Mouse (Mus musculus) heart, adult 2 months (tissue): ENCODE results near the gene Pld5. TPM values are rescaled to one million over a fixed set of nuclear protein-coding genes. Genes with fewer than 3 reads are reported as not detected.

Source experiments
- DNase-seq, 2 experiments: peaks; one replicate each; pipeline ENCODE4 v3.0.0; 2021
- H3K27ac ChIP-seq: fragments of 200-600 bp; 2 replicates; pipeline ENCODE4 v1.8.1; 2022
- H3K27me3 ChIP-seq: fragments of 200-500 bp; 2 replicates; pipeline ENCODE4 v1.6.1; 2012; ENCODE audit warnings: mild to moderate bottlenecking, low read length, inconsistent platforms, mixed read lengths; ENCODE audit not compliant: control insufficient read depth, insufficient read depth
- H3K36me3 ChIP-seq: fragments of 200-500 bp; 2 replicates; pipeline ENCODE4 v1.6.1; 2012; ENCODE audit warnings: low read length, inconsistent platforms; ENCODE audit not compliant: control insufficient read depth, insufficient read depth
- H3K4me1 ChIP-seq: fragments of 200-500 bp; 2 replicates; pipeline ENCODE4 v1.6.1; 2011; ENCODE audit warnings: low read length; ENCODE audit not compliant: control insufficient read depth, insufficient read depth
- H3K4me3 ChIP-seq: fragments of 200-600 bp; 2 replicates; pipeline ENCODE4 v1.8.1; 2022
- H3K79me2 ChIP-seq: fragments of 200-500 bp; replicated peaks from 2 replicates; pipeline ENCODE4 v1.6.1; 2012; ENCODE audit warnings: mild to moderate bottlenecking, inconsistent platforms, low read length, moderate library complexity, mixed read lengths; ENCODE audit not compliant: control insufficient read depth, insufficient read depth
- H3K9ac ChIP-seq: fragments of 200-500 bp; 2 replicates; pipeline ENCODE4 v1.6.1; 2012; ENCODE audit warnings: low read depth, mild to moderate bottlenecking, control low read depth, inconsistent platforms, low read length, mixed read lengths
- CTCF ChIP-seq: fragments of 200-600 bp; IDR thresholded peaks from 2 replicates; pipeline ENCODE4 v1.8.1; 2022; ENCODE audit warnings: antibody characterized with exemption, mild to moderate bottlenecking, moderate library complexity
- EP300 ChIP-seq: fragments of 200-500 bp; IDR thresholded peaks from 2 replicates; pipeline ENCODE4 v1.6.1; 2011; ENCODE audit warnings: low read depth, low read length, control low read depth; ENCODE audit not compliant: insufficient read depth
- POLR2A ChIP-seq: fragments of 200-500 bp; IDR thresholded peaks from 2 replicates; pipeline ENCODE4 v1.6.1; 2011; ENCODE audit warnings: mild to moderate bottlenecking, low read depth, low read length, control low read depth; ENCODE audit not compliant: insufficient read depth
- WGBS: fragments of 180-500 bp; shearing (Covaris S2); methylation state at CpG from one replicate; pipeline ENCODE4 v1.1.7; 2018; 5-methylcytosine and 5-hydroxymethylcytosine counted together
- intact Hi-C: fragments of 180-260 bp; cut with DNase I; formaldehyde crosslinking; loops from one replicate; pipeline ENCODE4 v1.15.1; 2025
- long read RNA-seq: library from polyadenylated mRNA; stranded (forward); transcript quantifications from one replicate; pipeline ENCODE4 v2.0.0, GENCODE M21; 2021
- polyA plus RNA-seq: library from polyadenylated mRNA; depleted of rRNA; stranded (reverse); fragments of >200 nt; gene quantifications from 2 replicates; pipeline ENCODE4 v1.2.3, GENCODE M21; 2012; rRNA removed
- total RNA-seq, 2 experiments: library from RNA; stranded (reverse); gene quantifications; 2 replicates each; pipeline ENCODE4 v1.2.3; 2021

Pld5 gene
- under 1 TPM in 1 of 2 experiments, not detected in 1; 0.11 TPM for total RNA-seq
- 0.08 TPM in 1 of 2 replicates, not detected in the other for polyA plus RNA-seq
- long read RNA-seq = 0 reads

DNA sequence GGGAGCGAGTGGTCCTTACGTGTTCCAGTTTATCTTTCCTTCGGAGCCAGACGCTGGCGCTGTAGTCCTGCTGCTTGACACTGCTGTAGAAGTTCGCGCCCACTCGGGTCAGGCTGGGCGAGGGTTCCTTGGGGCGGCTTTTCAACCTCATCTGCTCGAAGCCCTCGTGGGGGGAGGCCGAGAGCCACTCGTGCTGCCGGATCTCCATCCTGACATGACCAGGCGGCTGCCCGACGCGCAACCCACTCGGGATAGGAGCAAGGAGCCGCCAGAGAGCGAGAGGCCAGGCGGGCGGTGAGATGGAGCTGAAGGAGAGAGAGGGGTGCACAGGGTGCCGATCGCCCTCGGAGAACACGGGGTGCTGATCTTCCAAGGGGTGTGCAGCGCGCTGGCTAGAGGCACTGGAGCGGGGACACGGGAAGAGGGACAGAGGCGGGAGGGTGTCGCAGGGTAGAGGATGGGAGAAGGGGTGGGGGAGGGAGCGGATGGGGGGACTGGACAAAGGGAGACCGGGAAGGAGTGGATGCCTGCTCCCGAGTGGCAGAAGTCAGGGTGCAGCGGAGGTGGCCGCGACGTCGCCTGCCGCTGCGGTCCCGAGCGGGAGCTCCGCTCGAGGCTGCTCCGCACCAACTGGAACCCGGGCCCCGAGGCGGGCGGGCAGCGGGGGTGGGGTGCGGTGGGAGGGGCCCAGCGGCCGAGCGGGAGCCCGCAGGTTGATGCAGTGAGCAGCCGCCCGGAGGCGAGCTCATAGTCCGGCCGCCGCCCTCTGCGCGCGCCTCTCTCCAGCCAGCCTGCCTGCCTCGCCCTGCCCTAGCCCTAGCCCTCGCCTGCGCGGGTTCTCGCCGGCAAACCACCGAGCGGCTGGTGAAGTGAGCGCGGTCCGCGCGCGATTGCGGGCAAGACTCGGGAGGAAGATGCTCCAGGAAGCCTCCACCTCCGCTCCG is at the start of gene Pld5:
Pld5 (minus strand) TSS at position 646 of the 944 bp plus-strand sequence.
- intact Hi-C loops = no loop called here
- H3K4me1 ChIP-seq = no peaks in the 10 kb centered on the region
- no peak for DNase-seq
- H3K36me3 ChIP-seq = no peaks in the 10 kb centered on the region
- no peak within 1 kb of the TSS for H3K9ac ChIP-seq
- peak within 1 kb of the TSS; percentile 14 for H3K4me3 ChIP-seq
- H3K79me2 ChIP-seq = no peaks in the 10 kb centered on the region
- 1% methylated on average over 83 of the region's 86 CpGs for WGBS
- H3K27ac ChIP-seq = no peak within 1 kb of the TSS
- H3K27me3 ChIP-seq = peaks cover 6% of the 10 kb centered on the region
- TF ChIP-seq POLR2A (no peak), EP300 (no peak), CTCF (no peak)

- no peak for DNase-seq
- WGBS = 65% methylated on average over 2 of the region's 2 CpGs
- H3K27ac ChIP-seq = no peak overlapping the region
- H3K36me3 ChIP-seq = no peaks in the 10 kb centered on the region
- no peaks in the 10 kb centered on the region for H3K27me3 ChIP-seq
- intact Hi-C loops = no loop called here
- no peak overlapping the region for H3K4me3 ChIP-seq
- H3K79me2 ChIP-seq = no peaks in the 10 kb centered on the region
- H3K4me1 ChIP-seq = no peaks in the 10 kb centered on the region
- TF ChIP-seq CTCF (no peak), EP300 (no peak), POLR2A (no peak)
- H3K9ac ChIP-seq = no peak overlapping the region
Observed at GRCm38 (mm10) chr1:176315063-176315462, 40.0 kb upstream of the Pld5 start.

DNA sequence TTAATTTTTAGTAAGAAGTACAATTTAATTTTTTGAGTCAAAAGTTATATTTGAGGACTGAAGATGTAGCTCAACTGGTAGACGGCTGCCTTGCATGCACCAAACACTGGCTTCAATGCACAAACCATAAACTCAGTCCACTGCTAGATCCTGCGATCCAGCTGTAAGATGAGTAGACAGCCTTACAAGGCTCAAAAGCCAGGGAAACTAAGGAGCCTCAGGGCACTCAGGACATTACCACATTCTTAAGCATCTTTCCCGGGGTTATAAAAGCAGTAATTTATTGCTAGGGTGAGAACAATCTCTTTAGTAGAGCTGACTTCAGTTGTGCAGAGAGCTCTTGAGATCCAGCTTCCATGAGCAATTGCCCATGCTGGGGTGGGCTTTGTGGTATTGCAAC is 35.1 kb upstream of the Pld5 start:
- no peak overlapping the region for H3K27ac ChIP-seq
- H3K9ac ChIP-seq = no peak overlapping the region
- H3K4me3 ChIP-seq = no peak overlapping the region
- TF ChIP-seq EP300 (no peak), CTCF (no peak), POLR2A (no peak)
- no peaks in the 10 kb centered on the region for H3K4me1 ChIP-seq
- no peak for DNase-seq
- intact Hi-C loops = no loop called here
- no peaks in the 10 kb centered on the region for H3K36me3 ChIP-seq
- 85% methylated on average over 3 of the region's 3 CpGs for WGBS
- no peaks in the 10 kb centered on the region for H3K27me3 ChIP-seq
- H3K79me2 ChIP-seq = no peaks in the 10 kb centered on the region

- intact Hi-C loops = no loop called here
- no peak for DNase-seq
- Histone ChIP-seq H3K79me2 (no peaks in the 10 kb centered on the region), H3K4me1 (no peaks in the 10 kb centered on the region), H3K36me3 (no peaks in the 10 kb centered on the region), H3K4me3 (no peak overlapping the region), H3K27ac (no peak overlapping the region), H3K9ac (no peak overlapping the region), H3K27me3 (no peaks in the 10 kb centered on the region; the same call in 1 of the 2 replicates)
- TF ChIP-seq POLR2A (no peak), CTCF (no peak), EP300 (no peak)
- WGBS = 79% methylated on average over 5 of the region's 5 CpGs
Observed at GRCm38 (mm10) chr1:176289396-176289795, 14.3 kb upstream of the Pld5 start.

DNA sequence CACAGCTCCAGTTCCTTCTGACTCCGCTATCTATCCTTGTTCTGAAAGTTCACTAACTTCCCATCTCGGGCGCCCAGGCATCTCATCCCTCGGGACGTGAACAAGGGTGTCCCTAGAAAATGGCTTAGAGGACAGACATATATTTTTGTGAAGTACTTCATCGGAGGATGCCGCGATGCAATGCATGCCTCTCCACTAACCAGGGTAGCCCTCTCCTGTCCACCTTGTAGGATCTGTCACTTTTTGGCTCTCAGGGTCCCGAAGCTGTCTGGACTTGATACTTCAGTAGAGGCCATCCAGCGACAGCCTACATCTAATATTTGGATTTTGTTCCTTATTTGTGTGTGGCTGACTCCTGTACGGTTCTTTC is 484 bp upstream of the Pld5 start:
- peak overlapping the region; percentile 14; the same call in 1 of the 2 replicates for H3K4me3 ChIP-seq
- H3K79me2 ChIP-seq = no peaks in the 10 kb centered on the region
- H3K36me3 ChIP-seq = no peaks in the 10 kb centered on the region
- H3K9ac ChIP-seq = no peak overlapping the region
- TF ChIP-seq CTCF = no peak
- no peak for TF ChIP-seq EP300
- TF ChIP-seq POLR2A = no peak
- 15% methylated on average over 11 of the region's 11 CpGs for WGBS
- DNase-seq = no peak
- H3K27ac ChIP-seq = no peak overlapping the region
- no peaks in the 10 kb centered on the region for H3K4me1 ChIP-seq
- intact Hi-C loops = no loop called here
- H3K27me3 ChIP-seq = peaks cover 6% of the 10 kb centered on the region

GRCm38 (mm10) chr1:176248717-176249030 is 26.4 kb downstream of the Pld5 start:
- WGBS = 46% methylated on average over 5 of the region's 5 CpGs
- no peak for TF ChIP-seq EP300
- TF ChIP-seq POLR2A = no peak
- no peak for TF ChIP-seq CTCF
- Histone ChIP-seq H3K36me3 (no peaks in the 10 kb centered on the region), H3K79me2 (no peaks in the 10 kb centered on the region), H3K4me3 (peak overlapping the region; percentile 22; the same call in 1 of the 2 replicates), H3K27me3 (no peaks in the 10 kb centered on the region), H3K9ac (no peak overlapping the region), H3K27ac (no peak overlapping the region; the same call in 1 of the 2 replicates), H3K4me1 (peaks cover 2% of the 10 kb centered on the region; the same call in 1 of the 2 replicates)
- DNase-seq = no peak
- intact Hi-C loops = no loop called here
